26 mouse cellular contexts compared by ENCODE assay signal in the genomic region with DNA sequence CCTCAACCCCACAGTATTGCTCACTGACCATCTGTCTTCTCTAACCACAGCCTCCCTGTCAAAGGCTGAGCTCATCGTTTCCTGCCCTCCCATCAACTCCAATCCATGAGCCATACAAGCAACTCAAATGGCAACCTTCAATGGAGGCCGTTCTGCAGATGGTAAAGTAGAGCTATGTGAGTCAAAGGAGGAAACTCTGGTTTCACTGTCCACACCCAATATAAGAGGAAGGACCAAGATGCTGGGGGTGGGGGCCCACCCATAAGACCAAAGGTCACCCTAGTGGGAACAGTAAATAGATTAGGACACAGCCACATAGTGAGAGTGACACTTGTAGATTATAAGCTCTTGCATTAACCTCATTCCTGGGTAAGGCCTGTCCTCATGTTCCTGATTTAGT. TPM values are rescaled to one million over a fixed set of nuclear protein-coding genes. Genes with fewer than 3 reads are reported as not detected.
DNase-seq lines count a peak whose midpoint lies in the region; ATAC-seq and TF ChIP-seq lines count a peak whose summit lies in the region.
"Had no signal": no experiment of that assay in that cellular context is flagged by ENCODE, and none has a peak within 500 bp of the region (broad histone marks: within the 10 kb centered on the region; RNA-seq: fewer than 3 reads in every experiment).

No protein-coding gene starts in this region.

- no peaks in the 10 kb centered on the region for H3K27me3 ChIP-seq in thymus, adult 2 months (ENCODE audit: control insufficient read depth, insufficient read depth, low read length)
- H3K27me3 ChIP-seq: heart, embryonic 12.5 days had no signal

- ATAC-seq in neutrophil, adult 5-6 weeks (ENCODE audit: extremely low read depth, insufficient number of reproducible peaks, low FRiP score, poor library complexity, severe bottlenecking): peak; percentile 11; the same call in 1 of the 2 replicates
- no peak for ATAC-seq in cerebellum, adult (ENCODE audit: insufficient number of reproducible peaks, low FRiP score, low TSS enrichment)
- ATAC-seq: hindbrain, embryonic 16.5 days had no signal

- peak; percentile 94 for DNase-seq in heart, adult 11 months
- no peak for DNase-seq in heart, postnatal 14 days
- DNase-seq in 3T3-L1 (ENCODE audit: low read depth, low spot score): peak; percentile 32
- peak; percentile 71 for DNase-seq in large intestine, adult 2 months (ENCODE audit: low read depth, low spot score)
- no peak for DNase-seq in gastrocnemius, adult 18-20 months (ENCODE audit: low spot score)
- no peak for DNase-seq in thymus, adult 2 months
- DNase-seq: adrenal gland, adult 2 months; cerebellum, adult 8-10 months; gastrocnemius, postnatal 25 days; heart, postnatal 4 days; kidney, adult 2 months; kidney, postnatal 36 days; layer of hippocampus, postnatal 36 days; midbrain, embryonic 14.5 days; spleen, adult 18-20 months had no signal

- intact Hi-C loops in heart, postnatal 14 days (cut with DNase I): loop anchor here (5.0 kb wide), 1 partner anchor 124 kb away; a partner anchor contains a TSS

- H3K27ac ChIP-seq in thymus, adult 2 months (ENCODE audit: control insufficient read depth, insufficient read depth, low read length): no peak overlapping the region
- H3K27ac ChIP-seq: forebrain, embryonic 10.5 days had no signal

- TF ChIP-seq CTCF in thymus, adult 2 months (IDR thresholded peaks at IDR 0.05; ENCODE audit: borderline replicate concordance, control insufficient read depth, extremely low read depth, insufficient read depth, low read length, poor library complexity): no peak

- H3K4me1 ChIP-seq in thymus, adult 2 months (replicated peaks; ENCODE audit: control insufficient read depth, insufficient read depth, low read length): no peaks in the 10 kb centered on the region; the same call in 1 of the 2 replicates

- no peaks in the 10 kb centered on the region for H3K36me3 ChIP-seq in thymus, adult 2 months (ENCODE audit: control insufficient read depth, insufficient read depth, low read length)
- H3K36me3 ChIP-seq: forebrain, embryonic 10.5 days; heart, embryonic 12.5 days had no signal

- H3K4me3 ChIP-seq in thymus, adult 2 months (ENCODE audit: control insufficient read depth, insufficient read depth, low read length): no peak overlapping the region
- H3K4me3 ChIP-seq: forebrain, embryonic 10.5 days; heart, embryonic 12.5 days had no signal

- no peak for TF ChIP-seq POLR2A in thymus, adult 2 months (IDR thresholded peaks at IDR 0.05; ENCODE audit: control insufficient read depth, extremely low read depth, insufficient read depth, low read length, poor library complexity)

- 40% methylated on average over 2 of the region's 2 CpGs for WGBS in large intestine, adult 2 months
- WGBS in thymus, adult 2 months: 88% methylated on average over 2 of the region's 2 CpGs

RNA-seq across cellular contexts. Expression of a gene that starts 34.1 kb away (rescaled TPM):
- total RNA-seq in heart, postnatal 14 days (2021): under 1 TPM; 0.38 to 0.39 TPM
- polyA plus RNA-seq in large intestine, adult 2 months (2012; rRNA removed): not detected in 2 replicates
- total RNA-seq in neutrophil, adult 5-6 weeks (2017): 0.25 TPM in 1 of 2 replicates, not detected in the other
- total RNA-seq in gastrocnemius, adult 18-20 months (2021): not detected
- 0.04 TPM in 1 of 2 replicates, not detected in the other for polyA plus RNA-seq in thymus, adult 2 months (2012; rRNA removed)
- total RNA-seq: adrenal gland, adult 2 months; gastrocnemius, postnatal 25 days; layer of hippocampus, postnatal 36 days; left cerebral cortex, postnatal 36 days; megakaryocyte progenitor cell, adult 5-6 weeks had no signal
- polyA plus RNA-seq: adrenal gland, adult 2 months; cortical plate, adult 2 months; embryonic facial prominence, embryonic 14.5 days; forebrain, embryonic 10.5 days; heart, embryonic 12.5 days; hindbrain, embryonic 16.5 days; kidney, adult 2 months; liver, embryonic 11.5 days; midbrain, embryonic 14.5 days; stomach, embryonic 14.5 days had no signal

Comparison
In these comparisons a context has a peak if more than half of its experiments do, and no peak if none do; other contexts are left out.
1. DNase-seq: peak in heart, adult 11 months (single experiment), 3T3-L1 (single experiment) and large intestine, adult 2 months (single experiment); none in heart, postnatal 14 days (0 of 2), gastrocnemius, adult 18-20 months (single experiment) and thymus, adult 2 months (single experiment).